Comparison of ENCODE assay signal across 17 mouse cellular contexts in the genomic region with DNA sequence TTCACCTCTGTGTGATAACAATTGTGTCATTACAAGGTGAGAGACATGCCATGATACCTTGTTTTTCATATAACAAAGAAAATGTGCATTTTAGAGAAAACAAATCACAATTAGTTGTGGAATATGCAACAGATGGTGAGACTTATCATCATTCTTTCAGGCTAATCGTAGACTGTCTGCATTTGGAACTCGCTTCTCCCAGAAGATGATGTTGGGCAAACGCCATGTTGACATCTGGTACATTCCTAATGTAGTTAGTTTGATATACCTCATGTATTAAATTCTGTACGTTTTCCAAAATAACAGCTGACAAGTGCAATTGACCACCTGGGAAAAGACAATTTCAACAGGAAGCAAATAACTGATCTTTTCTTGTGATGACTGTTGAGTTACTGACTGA.
DNase-seq lines count a peak whose midpoint lies in the region; ATAC-seq lines count a peak whose summit lies in the region.
"Had no signal": no experiment of that assay in that cellular context is flagged by ENCODE, and none has a peak within 500 bp of the region (broad histone marks: within the 10 kb centered on the region; RNA-seq: fewer than 3 reads in every experiment).

No protein-coding gene starts in this region.

- 0 out of 2 replicates have a peak, but pooled peaks have one; percentile 37 for ATAC-seq in forebrain, embryonic 14.5 days
- ATAC-seq in forebrain, embryonic 11.5 days (replicated peaks; ENCODE audit: low FRiP score) = no peak
- no peak for ATAC-seq in midbrain, embryonic 14.5 days (ENCODE audit: low FRiP score, low TSS enrichment)
- no peak for ATAC-seq in midbrain, embryonic 15.5 days (replicated peaks)
- ATAC-seq: forebrain, embryonic 15.5 days had no signal

- H3K27ac ChIP-seq in forebrain, embryonic 14.5 days (ENCODE audit: low read depth, low read length) = no peak overlapping the region
- H3K27ac ChIP-seq in forebrain, embryonic 11.5 days (ENCODE audit: low read depth, low read length) = no peak overlapping the region
- H3K27ac ChIP-seq in midbrain, embryonic 14.5 days (replicated peaks; ENCODE audit: low read depth, low read length) = no peak overlapping the region
- no peak overlapping the region for H3K27ac ChIP-seq in midbrain, embryonic 15.5 days
- H3K27ac ChIP-seq: forebrain, embryonic 15.5 days; limb, embryonic 13.5 days; liver, embryonic 13.5 days had no signal

- H3K4me1 ChIP-seq in forebrain, embryonic 14.5 days (ENCODE audit: control insufficient read depth, insufficient read depth, low read length) = no peaks in the 10 kb centered on the region
- H3K4me1 ChIP-seq in forebrain, embryonic 11.5 days (replicated peaks; ENCODE audit: control insufficient read depth, insufficient read depth, low read length) = no peaks in the 10 kb centered on the region
- no peaks in the 10 kb centered on the region for H3K4me1 ChIP-seq in midbrain, embryonic 14.5 days (ENCODE audit: control insufficient read depth, insufficient read depth, low read length)
- no peaks in the 10 kb centered on the region for H3K4me1 ChIP-seq in midbrain, embryonic 15.5 days
- H3K4me1 ChIP-seq: forebrain, embryonic 15.5 days; limb, embryonic 13.5 days; liver, embryonic 13.5 days had no signal

- intact Hi-C loops in heart, postnatal 10 days (cut with DNase I) = no loop called here

- H3K27me3 ChIP-seq in forebrain, embryonic 14.5 days (replicated peaks; ENCODE audit: control insufficient read depth, insufficient read depth, low read length) = no peaks in the 10 kb centered on the region
- H3K27me3 ChIP-seq in forebrain, embryonic 11.5 days (ENCODE audit: control insufficient read depth, insufficient read depth, low read length) = no peaks in the 10 kb centered on the region
- no peaks in the 10 kb centered on the region for H3K27me3 ChIP-seq in midbrain, embryonic 14.5 days (ENCODE audit: control insufficient read depth, insufficient read depth, low read length)
- no peaks in the 10 kb centered on the region for H3K27me3 ChIP-seq in midbrain, embryonic 15.5 days (replicated peaks)
- H3K27me3 ChIP-seq: forebrain, embryonic 15.5 days; limb, embryonic 13.5 days; liver, embryonic 13.5 days had no signal

- DNase-seq in forebrain, embryonic 14.5 days (ENCODE audit: low spot score) = peak; percentile 56
- DNase-seq in forebrain, embryonic 11.5 days (ENCODE audit: low spot score) = no peak
- peak; percentile 13 for DNase-seq in midbrain, embryonic 14.5 days
- DNase-seq in cerebellum, postnatal 14 days = peak; percentile 45 to 59
- DNase-seq in layer of hippocampus, adult 9-11 months = peak; percentile 39
- no peak for DNase-seq in adrenal gland, adult 8-10 months
- no peak for DNase-seq in heart, postnatal 10 days
- DNase-seq: gastrocnemius, postnatal 36 days; kidney, adult 11 months; kidney, postnatal 10 days; liver, embryonic 13.5 days; lung, embryonic 14.5 days; lung, postnatal 36 days; thymus, postnatal 25 days had no signal

- H3K36me3 ChIP-seq in forebrain, embryonic 14.5 days (ENCODE audit: control insufficient read depth, insufficient read depth, low read length) = no peaks in the 10 kb centered on the region
- no peaks in the 10 kb centered on the region for H3K36me3 ChIP-seq in forebrain, embryonic 11.5 days (ENCODE audit: control insufficient read depth, insufficient read depth, low read length)
- no peaks in the 10 kb centered on the region for H3K36me3 ChIP-seq in midbrain, embryonic 14.5 days (ENCODE audit: control insufficient read depth, insufficient read depth, low read length)
- H3K36me3 ChIP-seq in midbrain, embryonic 15.5 days (replicated peaks) = no peaks in the 10 kb centered on the region
- H3K36me3 ChIP-seq: forebrain, embryonic 15.5 days; limb, embryonic 13.5 days; liver, embryonic 13.5 days had no signal

- no peaks in the 10 kb centered on the region for H3K9me3 ChIP-seq in forebrain, embryonic 14.5 days (replicated peaks; ENCODE audit: control insufficient read depth, low read length)
- H3K9me3 ChIP-seq in forebrain, embryonic 11.5 days (ENCODE audit: control insufficient read depth, low read length) = no peaks in the 10 kb centered on the region
- H3K9me3 ChIP-seq in midbrain, embryonic 14.5 days (ENCODE audit: control insufficient read depth, low read length) = no peaks in the 10 kb centered on the region
- H3K9me3 ChIP-seq in midbrain, embryonic 15.5 days = no peaks in the 10 kb centered on the region
- H3K9me3 ChIP-seq: forebrain, embryonic 15.5 days; limb, embryonic 13.5 days had no signal

- no peak overlapping the region for H3K9ac ChIP-seq in forebrain, embryonic 14.5 days (ENCODE audit: low read length)
- no peak overlapping the region for H3K9ac ChIP-seq in forebrain, embryonic 11.5 days (ENCODE audit: low read length)
- H3K9ac ChIP-seq in midbrain, embryonic 14.5 days (replicated peaks; ENCODE audit: low read length) = no peak overlapping the region
- no peak overlapping the region for H3K9ac ChIP-seq in midbrain, embryonic 15.5 days
- H3K9ac ChIP-seq: forebrain, embryonic 15.5 days; limb, embryonic 13.5 days; liver, embryonic 13.5 days; lung, embryonic 14.5 days had no signal

- no peak overlapping the region for H3K4me2 ChIP-seq in forebrain, embryonic 14.5 days (ENCODE audit: low read length)
- H3K4me2 ChIP-seq in forebrain, embryonic 11.5 days (ENCODE audit: low read depth, low read length, severe bottlenecking) = no peak overlapping the region
- H3K4me2 ChIP-seq in midbrain, embryonic 14.5 days (ENCODE audit: low read length) = no peak overlapping the region
- H3K4me2 ChIP-seq in midbrain, embryonic 15.5 days = no peak overlapping the region
- H3K4me2 ChIP-seq: forebrain, embryonic 15.5 days; limb, embryonic 13.5 days; liver, embryonic 13.5 days; lung, embryonic 14.5 days had no signal

- no peak overlapping the region for H3K4me3 ChIP-seq in forebrain, embryonic 14.5 days (ENCODE audit: low read depth, low read length)
- H3K4me3 ChIP-seq in forebrain, embryonic 11.5 days (ENCODE audit: low read depth, low read length) = no peak overlapping the region
- H3K4me3 ChIP-seq in midbrain, embryonic 14.5 days (replicated peaks; ENCODE audit: low read depth, low read length) = no peak overlapping the region
- H3K4me3 ChIP-seq in midbrain, embryonic 15.5 days = no peak overlapping the region
- H3K4me3 ChIP-seq: forebrain, embryonic 15.5 days; limb, embryonic 13.5 days; liver, embryonic 13.5 days had no signal

- 70% methylated on average over 4 of the region's 4 CpGs for WGBS in forebrain, embryonic 14.5 days
- WGBS in forebrain, embryonic 11.5 days = 84% methylated on average over 4 of the region's 4 CpGs
- 86% methylated on average over 4 of the region's 4 CpGs for WGBS in midbrain, embryonic 14.5 days
- WGBS in midbrain, embryonic 15.5 days = 83% methylated on average over 4 of the region's 4 CpGs

Comparison
In these comparisons a context has a peak if more than half of its experiments do, and no peak if none do; other contexts are left out.
1. DNase-seq: peak in forebrain, embryonic 14.5 days (single experiment), midbrain, embryonic 14.5 days (single experiment), cerebellum, postnatal 14 days (2 of 2) and layer of hippocampus, adult 9-11 months (single experiment); none in forebrain, embryonic 11.5 days (single experiment), adrenal gland, adult 8-10 months (single experiment) and heart, postnatal 10 days (0 of 2).